Mouse (Mus musculus) R1 (cell line): ENCODE measurements around the gene Fam169b.

ENCODE experiments used
- DNase-seq: peaks from one replicate; pipeline ENCODE4 v3.0.0-alpha.2; 2018; ENCODE audit warnings: low read depth, low spot score

The Fam169b gene

DNA sequence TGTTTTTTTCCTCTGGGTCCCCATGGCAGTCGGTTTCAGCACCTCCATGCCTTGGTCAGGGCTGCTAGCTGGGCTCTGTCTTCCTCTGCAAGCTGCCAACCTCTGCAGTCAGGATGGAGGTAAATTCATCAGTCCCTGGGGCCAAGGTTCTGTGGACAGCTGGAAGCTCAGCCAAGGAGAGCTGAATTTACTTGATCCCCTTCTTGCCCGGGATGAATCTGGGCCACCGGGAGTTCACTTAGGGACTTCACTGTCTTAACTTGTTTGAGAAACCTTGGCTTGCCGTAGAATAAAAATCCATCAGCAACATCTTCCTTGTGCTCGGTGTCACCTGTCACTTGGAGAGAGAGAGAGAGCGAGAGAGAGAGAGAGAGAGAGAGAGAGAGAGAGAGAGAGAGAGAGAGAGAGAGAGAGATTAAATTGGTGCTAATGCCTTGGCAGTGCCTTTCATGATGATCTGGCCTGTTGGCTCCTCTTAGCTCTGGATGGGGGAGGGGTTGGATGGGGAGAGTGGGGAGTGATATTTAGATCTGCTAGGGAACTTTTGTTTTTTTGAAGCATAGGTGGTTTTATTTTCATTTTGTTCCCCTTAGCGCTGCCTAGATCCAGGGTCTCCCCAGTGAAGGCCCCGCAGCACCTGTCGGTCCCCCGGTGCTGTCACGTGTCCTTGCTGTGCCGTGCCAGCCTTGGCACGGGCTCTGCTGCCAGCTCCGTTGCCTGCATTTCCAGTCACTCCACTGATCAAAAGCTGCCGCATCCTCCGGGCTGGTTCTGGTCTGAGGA is 44.6 kb downstream of the Fam169b start:
- DNase-seq: no peak

DNA sequence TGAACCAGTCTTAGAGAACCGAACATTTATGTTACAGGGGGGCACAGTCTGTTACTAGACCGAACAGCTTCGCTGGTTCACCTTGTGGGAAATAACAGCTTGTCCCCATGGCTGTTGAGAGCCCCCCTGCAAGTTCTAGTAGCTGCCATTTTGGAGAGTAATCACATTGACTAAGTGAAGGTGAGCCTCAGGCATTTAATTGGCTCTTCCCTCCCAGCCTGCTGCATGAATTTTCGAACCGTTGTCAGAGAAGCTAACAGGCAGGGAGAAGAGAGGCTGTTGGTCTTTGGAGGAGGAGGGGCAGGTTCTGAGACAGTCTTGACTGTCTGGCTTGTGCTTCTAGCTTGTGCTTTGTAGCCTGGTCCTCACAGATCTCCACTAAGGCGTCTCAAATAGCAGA is 45.3 kb downstream of the Fam169b start:
- DNase-seq: no peak

DNA sequence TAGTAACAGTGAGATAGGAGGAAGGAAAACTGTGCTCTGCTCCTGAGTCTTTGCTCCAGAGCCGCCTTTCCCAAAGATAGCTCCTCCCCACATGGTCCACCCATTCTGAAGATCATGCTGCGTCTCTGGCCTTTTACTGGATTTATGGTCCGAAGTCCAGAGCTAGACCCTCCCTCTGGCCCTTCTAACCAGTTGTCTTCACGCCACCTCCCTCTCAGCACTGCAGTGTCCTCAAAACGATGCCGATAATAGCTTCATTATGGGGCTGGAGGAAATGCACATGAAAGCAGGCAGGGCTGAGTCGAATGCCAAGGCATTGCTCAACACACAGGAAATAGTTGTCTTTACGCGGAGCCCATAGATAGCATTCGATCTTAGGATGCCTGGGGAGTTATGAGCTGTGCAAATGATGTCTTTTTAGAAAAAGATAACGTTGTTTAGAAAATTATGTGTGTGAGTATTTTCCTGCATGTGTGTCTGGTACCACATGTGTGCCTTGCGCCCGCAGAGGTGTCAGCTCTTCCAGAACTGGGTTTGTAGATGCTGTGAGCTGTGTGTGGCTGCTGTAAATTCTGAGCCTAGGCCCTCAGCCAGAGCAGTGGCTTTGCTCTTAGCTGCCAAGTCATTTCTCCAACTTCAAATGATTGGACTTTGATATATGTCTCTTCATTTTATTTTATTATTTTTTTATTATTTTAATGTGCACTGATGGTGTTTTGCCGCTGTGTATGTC is 46.6 kb downstream of the Fam169b start:
- DNase-seq: no peak

DNA sequence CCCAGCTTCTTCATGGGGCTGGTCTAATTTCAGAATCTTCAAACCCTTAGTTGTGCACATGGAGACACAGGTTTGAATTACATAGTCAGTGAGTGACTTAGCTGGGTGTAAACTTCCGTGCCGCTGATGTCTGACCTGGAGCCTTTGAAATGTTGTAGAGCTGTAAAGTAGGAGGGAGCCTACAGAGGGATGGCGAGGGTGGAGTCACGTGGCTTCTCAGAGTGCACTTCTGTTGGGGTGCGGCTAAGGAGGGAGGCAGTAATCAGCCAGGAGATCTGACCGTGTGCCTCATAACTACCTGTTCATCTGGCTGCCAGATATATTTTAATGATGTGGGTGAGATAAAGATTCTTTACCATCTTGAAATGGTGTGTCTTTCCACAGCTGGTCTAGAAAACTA is 49.4 kb downstream of the Fam169b start:
- no peak for DNase-seq

DNA sequence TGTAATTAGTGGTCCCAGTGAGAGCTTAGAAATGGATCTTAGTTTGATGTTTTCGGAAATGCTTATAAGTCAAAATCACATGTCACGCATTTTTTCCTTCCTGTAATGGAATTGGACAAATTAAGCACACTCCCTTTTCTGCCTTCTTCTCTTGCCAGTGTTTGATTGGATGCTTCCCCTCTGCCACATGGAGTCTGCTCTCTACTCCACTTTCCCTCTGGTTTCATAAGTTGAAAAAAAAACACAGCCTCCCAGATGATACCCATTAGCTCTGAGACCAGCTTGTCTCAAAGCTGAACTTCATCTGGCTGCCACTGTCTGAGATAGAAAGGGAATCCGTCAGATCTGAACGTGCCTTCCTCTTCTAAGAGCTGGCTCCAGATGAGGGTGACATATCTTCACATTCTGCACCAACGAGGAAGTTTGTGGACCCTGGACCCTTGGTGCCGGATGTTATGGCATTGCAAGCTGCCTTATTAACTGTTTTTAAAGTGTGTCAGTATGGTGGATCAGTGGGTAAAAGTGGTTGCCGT is 52.6 kb downstream of the Fam169b start:
- DNase-seq: no peak

DNA sequence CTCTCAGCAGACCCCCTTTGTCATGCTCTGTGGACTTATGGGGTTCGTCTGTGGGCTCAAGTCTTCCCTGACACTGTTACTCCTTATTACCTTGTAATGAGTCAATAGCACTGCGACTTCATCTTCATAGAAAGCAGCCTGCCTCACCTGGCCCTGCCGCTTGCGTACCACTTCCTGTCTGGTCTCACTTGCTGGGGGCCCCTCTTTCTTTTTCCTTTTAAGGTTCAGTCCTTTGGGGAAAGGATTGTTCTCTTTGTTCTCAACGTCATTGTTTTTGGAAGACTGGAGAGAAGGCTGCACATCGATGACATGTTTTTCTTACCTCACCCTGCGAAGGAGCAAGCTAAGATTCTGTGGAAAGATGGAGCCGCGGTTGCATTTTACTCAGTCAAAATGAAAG is 55.4 kb downstream of the Fam169b start:
- DNase-seq: no peak

DNA sequence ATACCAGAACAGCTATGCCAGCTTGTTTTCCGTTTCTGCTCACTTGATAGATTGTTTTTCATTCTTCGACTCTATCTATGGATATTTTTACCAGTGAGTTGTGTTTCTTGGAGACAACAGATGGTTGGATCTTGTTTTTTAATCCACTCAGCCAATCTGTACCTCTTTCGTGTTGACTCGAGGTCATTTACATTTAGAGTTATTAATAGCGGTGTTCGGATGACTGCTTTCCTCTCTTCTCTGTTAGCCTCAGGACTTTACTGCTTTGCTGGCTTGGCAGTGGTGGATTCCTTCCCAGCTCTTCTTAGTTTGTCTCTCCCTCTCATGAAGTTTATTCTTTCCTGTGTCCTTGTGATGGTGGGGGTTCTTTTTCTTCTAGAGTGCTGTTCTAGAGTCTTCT is 59.2 kb downstream of the Fam169b start:
- no peak for DNase-seq

DNA sequence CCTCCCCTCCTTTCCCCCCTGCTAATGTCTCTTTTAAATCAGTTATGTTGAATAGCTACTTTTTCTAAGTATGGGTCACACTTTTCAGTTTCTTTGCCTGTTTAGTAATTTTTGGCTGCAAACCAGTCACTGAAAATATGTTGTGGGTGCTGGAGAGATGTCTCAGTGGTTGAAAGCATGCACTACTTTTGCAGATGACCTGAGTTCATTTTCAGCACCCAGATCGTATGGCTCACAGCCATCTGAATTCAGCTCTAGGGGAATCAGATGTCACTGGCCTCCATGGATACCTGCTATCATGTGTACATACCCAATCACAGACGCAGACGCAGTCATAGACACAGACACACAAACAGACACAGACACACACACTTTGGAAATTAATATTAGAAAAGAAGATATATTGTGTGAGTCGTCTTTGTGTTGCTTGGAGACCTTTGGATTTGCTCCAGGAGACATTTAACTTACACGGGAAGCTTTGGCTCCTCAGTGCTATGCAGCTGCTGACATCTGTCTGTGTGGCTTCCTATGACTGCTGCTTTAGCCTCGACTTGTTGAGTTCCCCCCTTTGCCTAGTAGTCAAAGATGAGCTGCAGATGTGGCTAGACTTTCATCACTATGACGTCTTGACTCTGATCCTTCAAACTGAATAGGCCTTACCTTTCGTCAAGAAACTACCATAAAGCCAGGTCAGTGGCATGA is 63.6 kb downstream of the Fam169b start:
- DNase-seq: no peak

DNA sequence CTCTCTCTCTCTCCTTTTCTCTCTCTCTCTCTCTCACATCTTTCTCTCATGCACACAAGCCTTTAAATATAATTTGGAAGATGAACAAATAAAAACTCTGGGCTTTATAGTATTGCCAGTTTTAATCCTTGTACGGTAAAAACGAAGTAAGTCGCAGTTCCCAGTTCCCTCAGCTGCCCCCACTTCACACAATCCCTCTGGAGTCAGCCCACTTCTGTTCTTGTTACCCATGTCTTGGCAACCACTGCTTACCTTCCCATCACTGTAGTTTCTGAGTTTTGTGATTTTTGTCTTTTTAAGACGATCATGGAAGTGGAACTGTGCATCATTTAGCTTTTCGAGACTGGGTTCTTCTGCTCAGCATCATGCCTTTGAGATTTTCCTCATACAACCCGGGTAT is 65.0 kb downstream of the Fam169b start:
- DNase-seq: no peak

DNA sequence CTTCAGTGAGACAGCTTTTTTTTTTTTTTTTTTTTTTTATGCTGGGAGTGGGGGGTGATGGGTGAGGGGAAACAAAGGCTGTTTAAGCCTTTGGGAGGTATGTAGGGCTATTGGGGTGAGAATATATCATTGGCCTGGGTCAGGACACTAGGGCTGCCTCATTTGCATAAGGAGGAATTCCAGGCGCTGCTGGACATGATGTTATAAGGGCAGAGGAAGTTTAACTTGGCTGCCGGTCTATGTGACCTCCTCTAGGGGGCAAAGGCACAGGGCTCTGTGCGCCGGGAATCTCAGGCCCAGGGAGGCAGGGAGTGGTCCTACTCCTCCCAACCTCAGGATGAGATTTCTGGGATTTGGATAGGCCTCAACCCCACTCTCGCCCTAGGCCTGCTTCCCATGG is 70.9 kb downstream of the Fam169b start:
- DNase-seq: peak; percentile 62

DNA sequence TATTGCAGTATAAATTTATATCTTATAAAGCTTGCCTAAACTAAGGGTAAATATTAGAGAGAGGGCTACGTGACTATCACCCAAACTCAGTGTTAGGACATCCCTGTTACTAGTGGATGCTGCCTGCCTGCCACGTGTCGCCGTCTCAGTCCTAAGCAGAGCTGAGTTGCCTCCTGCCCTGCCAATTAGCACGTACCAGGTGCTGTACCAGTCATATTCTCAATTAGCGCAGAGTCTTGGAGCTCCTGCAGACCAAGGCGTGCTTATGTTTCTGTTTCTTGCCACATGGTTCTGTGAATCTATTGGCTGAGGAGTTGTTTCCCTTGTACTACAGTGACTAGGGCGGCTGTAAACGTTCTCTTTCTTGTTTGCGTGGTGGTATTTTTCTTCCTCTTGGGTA is 72.3 kb downstream of the Fam169b start:
- DNase-seq: no peak

DNA sequence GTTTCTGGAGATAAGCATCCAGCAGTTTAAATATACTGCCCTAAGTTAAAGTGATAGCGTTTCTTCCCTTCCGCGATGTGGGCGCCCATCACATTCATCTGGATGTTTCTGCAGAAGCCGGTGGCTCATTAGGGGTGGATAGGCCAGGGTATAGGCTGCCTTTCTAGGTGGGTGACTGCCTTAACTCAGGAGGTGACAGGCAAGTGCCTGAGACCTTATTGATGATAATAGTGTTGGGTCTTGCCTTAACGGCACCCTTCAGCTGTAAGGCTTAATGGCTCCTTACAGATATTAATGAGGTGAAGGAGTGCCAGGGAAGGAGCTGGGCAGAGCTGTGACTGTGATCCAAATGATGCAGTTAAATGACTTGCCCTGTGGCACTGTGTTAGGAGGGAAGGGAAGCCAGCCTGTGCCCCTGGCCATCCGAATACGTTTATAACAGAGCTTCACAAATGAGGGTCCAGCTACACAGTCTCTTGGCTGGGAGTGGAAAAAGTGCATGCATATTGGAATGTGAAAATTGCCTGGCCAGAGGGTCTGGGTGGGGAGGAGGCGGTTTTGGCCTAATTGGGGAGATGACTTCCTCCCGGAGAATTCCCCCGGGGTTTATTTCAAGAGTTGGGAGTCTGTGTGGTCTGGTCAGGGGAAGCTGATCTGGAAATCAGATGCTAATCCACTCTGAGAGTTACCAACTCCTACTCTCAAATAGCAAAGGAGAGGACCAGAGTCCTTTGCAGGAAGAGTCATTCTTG is 81.9 kb downstream of the Fam169b start:
- no peak for DNase-seq

DNA sequence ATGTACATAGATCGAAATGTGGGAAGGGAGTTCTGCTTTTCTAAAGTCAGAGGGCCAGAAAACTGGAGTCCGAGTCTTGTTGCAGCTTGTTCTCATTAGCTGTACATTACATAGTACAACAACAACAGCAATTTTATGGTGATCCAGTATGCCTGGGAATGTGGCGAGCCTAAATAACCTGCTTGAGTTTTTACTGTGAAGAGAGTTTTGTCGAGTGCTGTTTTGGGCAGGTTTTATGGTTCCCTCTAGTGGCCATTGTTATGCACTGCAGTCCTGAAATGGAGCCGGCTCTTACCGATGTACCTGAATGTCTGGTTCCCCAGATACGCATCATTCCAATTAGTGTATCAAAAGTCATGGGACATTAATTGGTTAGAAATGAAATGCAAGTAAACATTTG is 83.8 kb downstream of the Fam169b start:
- peak; percentile 66 for DNase-seq

DNA sequence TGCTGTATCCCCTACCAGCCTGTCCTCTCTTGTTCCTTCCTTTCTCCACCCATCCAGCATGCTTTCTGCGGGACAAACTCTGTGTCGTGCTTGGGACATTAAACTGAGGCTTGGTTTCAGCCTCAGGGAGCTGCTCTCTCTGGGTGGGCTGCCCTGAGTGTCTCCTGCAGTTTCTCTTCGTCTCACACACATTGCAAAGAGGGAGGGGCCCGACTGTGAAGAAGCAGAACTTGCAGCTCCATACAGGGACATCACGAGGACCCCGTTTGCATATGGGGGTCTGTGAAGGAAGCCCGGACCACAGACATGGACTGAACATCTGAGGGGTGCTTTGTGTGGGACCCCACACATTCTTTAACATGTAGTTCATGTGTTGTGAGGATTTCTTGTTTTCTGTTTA is 89.0 kb downstream of the Fam169b start:
- DNase-seq: no peak

DNA sequence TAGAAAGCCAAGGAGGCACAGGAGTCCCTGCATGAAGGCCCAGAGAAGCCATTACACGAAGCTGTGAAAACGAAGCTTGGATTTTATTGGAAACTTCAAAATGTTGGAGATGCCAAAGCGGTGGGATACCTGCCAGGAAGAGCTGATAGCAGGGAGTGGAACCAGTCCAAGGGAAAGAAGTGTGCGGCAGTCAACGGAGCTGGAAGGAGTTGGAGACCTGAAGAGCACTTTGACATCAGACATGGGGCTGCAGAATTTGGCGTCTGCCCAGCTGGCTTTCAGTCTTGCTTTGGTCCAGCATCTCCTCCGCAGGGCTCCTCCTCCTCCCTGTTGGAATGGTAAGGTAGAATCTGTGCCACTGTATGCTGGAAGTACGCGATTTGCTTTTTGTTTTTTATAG is 92.1 kb downstream of the Fam169b start:
- DNase-seq: no peak

DNA sequence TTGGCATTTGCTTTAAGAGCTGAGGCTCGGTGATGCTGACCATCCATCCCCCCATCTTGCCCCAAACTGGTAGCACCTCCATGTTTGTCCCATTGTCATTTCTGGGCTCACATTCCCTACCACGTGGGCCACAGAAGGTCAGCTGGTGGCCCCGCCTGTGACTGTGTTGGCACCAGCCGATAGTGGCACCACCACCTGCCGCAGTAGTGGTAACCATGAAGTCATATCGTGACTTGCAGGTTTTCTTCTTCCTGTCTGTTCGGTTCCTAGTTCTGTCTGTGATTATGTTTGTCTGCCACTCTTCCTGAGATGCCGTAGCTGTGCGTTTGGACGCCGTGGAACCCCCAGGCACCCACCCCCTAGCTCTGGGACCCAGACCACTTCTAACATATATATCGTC is 95.3 kb downstream of the Fam169b start:
- no peak for DNase-seq

DNA sequence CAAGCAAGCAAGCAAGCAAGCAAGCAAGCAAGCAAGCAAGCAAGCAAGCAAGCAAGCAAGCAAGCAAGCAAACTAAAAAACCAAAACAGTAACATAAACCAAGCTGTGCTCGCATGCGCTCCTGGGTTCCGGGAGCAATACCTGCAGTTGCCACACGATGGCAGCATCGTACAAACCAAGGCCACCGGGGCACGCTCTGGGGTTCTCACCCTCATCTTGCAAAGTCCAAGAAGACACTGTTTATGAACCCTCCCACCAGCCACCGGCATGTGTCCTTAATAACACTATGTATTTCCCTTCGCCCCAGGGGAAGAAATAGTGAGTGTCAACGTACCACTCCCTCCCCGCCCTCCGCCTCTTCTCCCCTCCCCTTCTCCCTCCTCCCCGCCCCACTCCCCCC is 96.1 kb downstream of the Fam169b start:
- peak; percentile 76 for DNase-seq

DNA sequence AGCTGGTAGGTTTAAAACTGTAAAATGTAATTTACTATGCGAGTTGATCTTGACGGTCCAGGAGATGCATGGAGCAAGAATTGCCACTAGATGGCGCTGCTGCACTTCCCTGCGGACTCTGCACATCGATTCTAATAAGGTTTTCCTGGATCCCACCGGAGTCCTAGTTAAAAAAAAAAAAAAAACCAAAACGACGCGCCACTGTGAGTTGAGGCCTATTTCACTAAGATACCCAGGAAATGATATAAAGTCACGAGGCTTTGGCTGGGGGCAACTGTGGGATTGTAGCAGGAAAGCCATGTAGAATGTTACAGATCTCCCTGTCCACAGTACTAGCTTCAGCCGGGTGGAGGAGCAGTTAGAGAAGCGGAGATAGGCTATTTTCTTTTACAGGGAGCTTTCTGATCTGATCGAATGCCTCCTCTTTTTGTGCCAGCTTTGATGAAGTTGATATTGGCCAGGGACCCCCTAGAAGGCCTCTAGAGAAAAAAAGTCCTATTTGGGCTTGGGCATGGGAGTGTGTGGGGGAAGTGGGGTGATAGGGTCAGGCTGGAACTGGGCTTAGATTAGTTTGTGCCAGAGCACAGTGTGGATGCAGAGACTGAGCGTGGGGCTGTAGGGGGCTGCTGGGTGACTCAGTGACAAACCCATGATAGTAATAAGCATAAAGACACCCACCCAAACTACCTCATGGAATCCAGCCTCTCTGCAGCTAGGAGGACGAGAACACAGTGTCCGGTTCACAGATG is 100.6 kb downstream of the Fam169b start:
- DNase-seq: peak; percentile 69

DNA sequence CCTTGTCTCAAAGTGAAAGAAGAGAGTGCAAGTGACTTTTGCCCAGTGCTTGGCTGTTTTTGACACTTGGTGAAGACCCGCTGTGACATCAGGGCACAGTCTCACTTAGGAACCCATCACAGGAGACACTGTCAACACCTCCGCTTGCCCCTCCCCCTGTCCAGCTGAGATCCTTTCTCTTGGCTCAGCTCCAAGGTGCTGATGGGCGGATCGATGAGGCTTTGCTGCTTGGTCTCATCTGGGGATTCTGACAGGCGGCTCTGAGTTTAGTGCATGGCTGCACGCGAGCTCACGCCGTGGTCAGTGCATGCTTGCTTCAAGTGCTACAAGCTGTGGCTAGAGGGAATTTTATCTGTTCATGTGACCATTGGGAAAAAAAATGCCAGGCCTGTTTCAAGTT is 108.5 kb downstream of the Fam169b start:
- DNase-seq: no peak

DNA sequence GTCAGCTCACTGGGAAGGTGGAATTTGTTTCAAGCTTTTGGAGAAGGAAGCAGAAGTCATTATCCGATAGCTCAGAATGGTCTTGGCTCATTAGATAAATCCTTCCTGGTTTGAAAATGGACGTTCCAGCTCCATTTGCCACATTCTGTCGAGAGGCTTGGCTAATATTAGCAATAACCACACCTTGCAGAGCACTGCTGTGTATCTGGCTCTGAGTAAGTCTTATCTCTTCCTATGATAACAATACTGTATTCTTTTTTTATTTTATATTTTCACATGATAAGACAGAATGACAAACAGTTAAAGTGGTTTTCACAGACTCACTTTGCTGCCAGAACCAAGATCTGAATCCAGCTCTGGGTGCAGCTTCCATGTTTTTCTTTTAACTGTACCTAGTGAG is 113.1 kb downstream of the Fam169b start:
- no peak for DNase-seq

DNA sequence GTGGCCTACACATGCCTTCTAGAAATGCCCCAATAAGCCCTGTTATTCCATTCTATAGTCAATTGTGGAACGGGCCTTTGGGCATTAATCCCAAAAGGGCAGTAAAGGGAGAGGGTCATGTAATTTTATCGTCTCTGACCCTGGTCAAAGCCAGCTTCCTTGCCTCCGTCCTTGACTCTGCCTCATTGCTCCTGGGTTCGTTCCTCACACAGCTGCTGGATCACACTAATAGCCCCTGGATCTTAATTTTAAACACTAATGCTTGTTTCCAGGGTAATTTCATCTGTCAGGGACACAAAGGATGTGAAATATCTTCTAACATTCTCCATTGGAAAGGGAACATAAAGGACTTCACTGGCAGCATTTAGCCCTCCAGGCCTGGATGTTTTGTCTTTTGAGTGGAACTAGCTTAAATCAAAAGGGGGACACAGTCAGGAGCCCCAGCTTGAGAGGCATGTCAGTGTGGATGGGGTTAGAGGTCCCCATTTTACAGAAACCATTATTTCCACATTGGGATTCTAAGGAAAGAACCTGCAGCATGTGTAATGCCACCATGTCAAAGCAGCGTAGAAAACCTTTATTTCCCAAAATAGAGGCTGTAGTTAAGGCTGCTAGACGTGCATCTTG is 122.2 kb downstream of the Fam169b start:
- DNase-seq: no peak
